Mouse (Mus musculus): ENCODE data around the gene Skint4. TPM values are rescaled to one million over a fixed set of nuclear protein-coding genes. Genes with fewer than 3 reads are reported as not detected.

The Skint4 gene
- not detected for total RNA-seq (2023)

GRCm38 (mm10) chr4:112071716-112072115 is at the start of gene Skint4:
Gene Skint4, plus strand, starts transcription at chr4:112072016.

Other genes with a start within 250 kb of the Skint4 start
- not detected for gene Slc5a9, start 169.1 kb upstream of the Skint4 start, total RNA-seq (2023)
- gene Skint8, start 152.6 kb upstream of the Skint4 start, total RNA-seq (2023) = not detected
- not detected for gene Skint7, start 99.1 kb upstream of the Skint4 start, total RNA-seq (2023)
- not detected for gene Skint1, start 65.7 kb upstream of the Skint4 start, total RNA-seq (2023)
- not detected for gene Skint3, start 160.2 kb downstream of the Skint4 start, total RNA-seq (2023)